Mouse (Mus musculus): Measurements from ENCODE around the gene Npepps.
"Not testable (repeated sequence)": the region's sequence is repeated elsewhere in the genome, so short reads cannot be mapped to it uniquely, and the experiment has no call there.

Gene Npepps

GRCm38 (mm10) chr11:97289276-97290230 lies 9.1 kb upstream of the Npepps start:
- no peak for DNase-seq

DNA sequence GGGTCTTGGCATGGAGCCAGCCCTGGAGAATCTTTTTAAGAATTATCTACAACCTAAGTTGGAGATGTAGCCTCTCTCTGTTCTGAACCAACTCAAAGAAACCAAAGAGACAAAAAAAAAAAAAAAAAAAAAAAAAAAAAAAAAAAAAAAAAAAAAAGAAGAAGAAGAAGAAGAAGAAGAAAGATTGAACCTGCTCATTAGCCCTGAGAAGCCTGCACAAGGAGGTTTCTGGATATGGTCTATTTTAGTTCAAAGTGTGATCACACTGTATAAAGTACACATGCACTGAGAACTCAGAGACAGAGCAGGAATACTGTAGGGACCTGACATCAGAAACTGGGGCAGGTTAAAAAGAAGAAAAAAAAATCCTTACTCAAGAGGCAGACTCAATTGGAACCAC lies 7.2 kb upstream of the Npepps start:
- DNase-seq = no peak

DNA sequence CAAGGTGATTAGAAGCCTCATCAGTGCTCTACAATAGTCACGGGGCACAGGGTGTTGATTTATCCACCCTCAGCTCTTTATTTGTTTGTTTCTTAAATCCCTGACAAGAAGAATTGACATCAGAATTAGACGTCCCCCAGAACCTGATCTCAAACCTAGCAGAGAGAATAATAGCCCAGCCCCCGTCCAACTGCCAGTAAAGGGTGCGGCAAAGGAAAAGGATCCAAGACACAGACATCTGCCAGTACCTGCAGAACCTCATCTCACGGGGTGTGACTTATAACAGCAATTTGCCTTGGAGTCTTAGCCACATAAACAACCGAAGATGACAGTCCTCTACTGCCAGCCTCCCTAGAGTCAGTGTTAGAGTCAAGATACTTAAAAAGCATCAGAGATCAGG lies 6.5 kb upstream of the Npepps start:
- no peak for DNase-seq

- DNase-seq = no peak
These were observed 5.7 kb upstream of the Npepps start for GRCm38 (mm10) chr11:97285852-97286775.

- DNase-seq = no peak
These were observed 4.4 kb upstream of the Npepps start for GRCm38 (mm10) chr11:97284854-97285253.

GRCm38 (mm10) chr11:97282179-97282578 lies 1.7 kb upstream of the Npepps start:
- DNase-seq = no peak

DNA sequence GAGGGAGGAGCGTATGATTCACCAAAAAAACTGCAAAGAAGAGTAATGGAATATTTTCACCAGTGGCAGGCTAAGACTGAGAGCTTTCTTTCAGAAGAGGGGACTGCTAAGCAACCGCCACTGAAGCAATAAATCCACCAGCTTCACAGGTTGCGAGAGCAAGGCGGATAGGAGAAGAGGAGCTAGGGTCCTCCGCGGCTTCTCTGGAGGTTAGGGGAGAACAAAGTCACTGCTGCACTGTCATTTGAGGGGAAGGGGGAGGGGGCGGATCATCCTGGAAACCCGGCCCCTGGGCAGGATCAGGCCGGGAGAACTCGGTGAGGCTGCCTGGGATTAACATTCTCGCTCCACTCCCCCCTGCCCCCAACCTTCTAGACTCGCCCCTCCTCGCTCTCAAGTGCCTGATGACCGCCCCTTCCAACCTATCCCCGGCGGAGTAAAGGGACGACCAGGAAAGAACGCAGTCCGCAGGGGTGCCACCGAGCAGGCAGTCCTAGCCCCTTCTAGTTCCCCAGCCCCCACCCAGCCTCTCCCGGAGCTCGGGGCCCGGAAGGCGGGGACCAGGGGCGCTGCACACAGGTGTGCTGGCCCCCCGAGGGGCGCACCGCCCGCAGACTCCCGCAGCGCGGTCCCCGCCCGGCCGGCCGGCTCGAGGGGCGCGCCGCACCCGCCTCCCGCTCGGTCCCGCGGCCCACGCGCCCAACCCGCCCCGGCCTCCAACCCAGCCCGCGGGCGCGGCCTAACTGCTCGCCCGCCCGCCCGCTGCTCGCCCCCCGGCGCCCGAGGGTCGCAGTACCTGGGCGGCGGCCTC lies 828 bp downstream of the Npepps start:
- peak; percentile 73 for DNase-seq

DNA sequence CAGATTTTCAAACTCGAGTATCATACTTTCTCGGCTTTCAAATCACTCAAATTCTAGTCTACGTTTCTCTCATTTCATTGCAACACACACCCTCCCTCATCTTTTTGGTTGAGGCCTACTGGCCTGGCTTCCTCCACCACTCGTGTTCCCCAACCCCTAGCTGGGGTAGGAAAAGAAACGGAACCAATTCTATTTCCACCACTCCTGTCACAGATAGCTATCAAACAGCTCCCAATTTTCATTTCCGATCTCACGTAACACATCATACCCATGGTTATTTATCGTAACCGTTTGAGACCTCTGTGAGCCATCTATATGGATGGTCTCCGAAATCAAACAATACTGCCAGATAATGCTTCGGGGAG lies 1.4 kb downstream of the Npepps start:
- DNase-seq = no peak

- DNase-seq = no peak
These were observed 2.0 kb downstream of the Npepps start for GRCm38 (mm10) chr11:97278456-97278855.

DNA sequence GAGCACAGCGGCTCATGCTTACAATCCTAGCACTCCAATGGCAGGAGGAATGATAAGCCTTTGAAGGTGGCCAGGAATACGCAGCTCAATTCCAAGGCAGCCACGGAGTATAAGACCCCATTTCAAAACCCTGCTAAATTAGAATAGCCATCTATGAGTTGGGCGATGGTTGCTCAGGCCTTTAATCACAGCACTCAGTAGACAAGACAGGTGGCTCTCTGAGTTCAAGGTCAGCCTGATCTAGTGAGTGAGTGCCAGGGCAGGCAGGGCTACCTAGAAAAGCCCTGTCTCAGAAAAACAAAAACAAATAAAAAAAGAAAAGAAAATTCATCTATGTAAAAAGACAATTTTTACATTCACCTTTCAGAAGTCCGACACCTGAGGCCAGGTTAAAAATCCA lies 3.3 kb downstream of the Npepps start:
- no peak for DNase-seq

- no peak for DNase-seq
These were observed 4.4 kb downstream of the Npepps start for GRCm38 (mm10) chr11:97276019-97276418.

- peak; percentile 8 for DNase-seq
These were observed 5.1 kb downstream of the Npepps start for GRCm38 (mm10) chr11:97275349-97275748.

GRCm38 (mm10) chr11:97274947-97275346 lies 5.5 kb downstream of the Npepps start:
- not testable (repeated sequence) for DNase-seq

GRCm38 (mm10) chr11:97273613-97274012 lies 6.8 kb downstream of the Npepps start:
- no peak for DNase-seq

DNA sequence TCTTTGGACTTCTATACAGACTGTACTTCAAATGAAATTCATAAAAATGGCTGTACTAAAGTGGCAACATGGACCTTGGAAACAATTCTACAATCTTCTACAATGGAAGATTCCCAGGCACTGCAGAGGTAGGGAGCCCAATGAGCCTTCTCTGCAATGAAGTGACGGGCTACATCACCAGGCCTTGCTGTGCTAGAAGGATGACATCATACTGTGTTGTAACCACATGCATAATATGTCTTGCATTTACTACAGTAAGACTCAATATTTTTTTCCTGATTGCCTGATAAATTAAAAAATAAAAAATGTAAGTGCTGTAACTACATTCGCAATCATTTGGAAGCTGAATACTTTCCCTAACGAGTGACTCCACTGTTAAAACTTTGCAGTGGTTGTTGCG lies 7.6 kb downstream of the Npepps start:
- no peak for DNase-seq

- DNase-seq = not testable (repeated sequence)
These were observed 10.4 kb downstream of the Npepps start for GRCm38 (mm10) chr11:97270004-97270403.

DNA sequence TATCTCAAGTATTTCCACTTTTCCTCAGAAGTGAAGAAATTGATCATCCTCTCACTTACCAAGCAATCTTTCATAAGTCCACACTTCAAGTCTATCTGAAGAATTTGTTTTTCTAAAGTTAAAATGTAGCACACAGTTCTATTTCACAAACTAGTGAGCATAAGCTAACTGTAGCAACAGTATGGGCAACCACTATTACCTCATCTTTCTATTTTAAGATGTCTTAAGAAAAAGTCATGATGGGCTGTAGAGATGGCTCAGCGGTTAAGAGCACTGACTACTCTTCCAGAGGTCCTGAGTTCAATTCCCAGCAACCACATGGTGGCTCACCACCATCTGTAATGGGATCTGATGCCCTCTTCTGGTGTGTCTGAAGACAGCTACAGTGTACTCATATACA lies 13.9 kb downstream of the Npepps start:
- not testable (repeated sequence) for DNase-seq

DNA sequence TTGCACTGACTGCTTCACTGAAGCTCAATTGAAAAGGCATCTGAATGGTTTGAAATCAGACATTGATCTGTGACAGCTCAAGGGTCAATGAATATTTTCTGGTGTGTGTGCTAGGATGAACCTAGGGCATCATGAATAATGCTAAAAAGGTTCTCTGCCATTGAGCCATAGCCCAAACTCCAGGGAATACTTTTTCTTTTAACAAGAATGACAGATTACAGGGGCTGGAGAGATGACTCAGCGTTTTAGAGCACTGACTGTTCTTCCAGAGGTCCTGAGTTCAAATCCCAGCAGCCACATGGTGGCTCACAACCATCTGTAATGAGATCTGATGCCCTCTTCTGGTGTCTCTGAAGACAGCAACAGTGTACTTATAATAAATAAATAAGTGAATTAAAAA lies 30.8 kb downstream of the Npepps start:
- not testable (repeated sequence) for DNase-seq

GRCm38 (mm10) chr11:97246510-97247159 lies 33.8 kb downstream of the Npepps start:
- no peak for DNase-seq

DNA sequence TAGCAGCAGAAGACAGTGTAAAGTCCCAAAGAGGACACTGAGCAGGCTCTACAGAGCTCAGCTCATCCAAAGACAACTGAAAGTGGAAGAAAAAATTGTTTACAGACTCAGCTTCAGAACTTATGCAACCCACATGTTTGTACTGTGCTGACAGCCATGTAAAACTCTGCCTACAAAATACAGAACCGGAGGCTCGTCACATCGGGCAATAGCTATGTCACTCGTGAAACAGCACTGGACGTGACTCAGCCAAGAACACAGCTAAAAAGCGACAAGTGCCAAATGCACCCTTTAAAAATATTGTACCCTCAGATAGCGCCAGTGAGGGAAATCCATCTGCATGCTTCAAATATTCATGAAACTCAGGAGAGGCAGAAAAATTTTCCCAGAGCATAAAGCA lies 39.1 kb downstream of the Npepps start:
- no peak for DNase-seq

DNA sequence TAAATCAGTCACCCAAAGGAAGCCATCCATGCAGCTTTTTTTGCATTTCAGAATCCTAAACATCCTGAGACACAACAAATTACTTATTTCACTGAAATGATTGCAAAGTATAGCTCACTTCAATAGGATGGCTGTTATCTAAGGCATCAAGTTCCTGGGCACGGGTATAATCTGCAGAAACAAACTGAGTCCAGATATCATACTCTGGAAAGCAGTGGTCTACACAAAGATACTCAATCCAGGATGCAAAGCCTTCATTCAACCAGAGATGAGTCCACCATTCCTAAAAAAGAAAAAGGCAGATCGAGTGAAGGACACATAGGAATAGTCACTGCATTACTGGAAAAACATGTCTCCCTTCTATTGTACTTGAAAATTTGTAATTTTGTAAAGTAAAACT lies 42.5 kb downstream of the Npepps start:
- DNase-seq = no peak

GRCm38 (mm10) chr11:97232436-97232835 lies 48.0 kb downstream of the Npepps start:
- DNase-seq = no peak

Data from thymus, postnatal 25 days (tissue).